Comparison of ENCODE assay signal across 12 mouse cellular contexts in genomic region chr11:32718371-32718770, GRCm38 (mm10).
A peak's percentile ranks its signal among the peaks of the same experiment; 100 is the strongest.
DNase-seq lines count a peak whose midpoint lies in the region; ATAC-seq and TF ChIP-seq lines count a peak whose summit lies in the region.
"Had no signal": no experiment of that assay in that cellular context is flagged by ENCODE, and none has a peak within 500 bp of the region (broad histone marks: within the 10 kb centered on the region; RNA-seq: fewer than 3 reads in every experiment).

No protein-coding gene starts in this region.

- no peaks in the 10 kb centered on the region for H3K9me3 ChIP-seq in embryonic facial prominence, embryonic 14.5 days (ENCODE audit: control insufficient read depth, low read length)
- H3K9me3 ChIP-seq: forebrain, embryonic 10.5 days; intestine, embryonic 15.5 days had no signal

- peak; percentile 54 to 55 for DNase-seq in cerebellum, adult 18-20 months
- no peak for DNase-seq in cerebellum, adult 11 months
- DNase-seq in layer of hippocampus, adult 2 months (ENCODE audit: low spot score in 2 of 2): no peak
- no peak for DNase-seq in layer of hippocampus, postnatal 14 days (ENCODE audit: low spot score in 2 of 2)
- peak; percentile 75 for DNase-seq in embryonic facial prominence, embryonic 14.5 days (ENCODE audit: low spot score)
- no peak for DNase-seq in thymus, postnatal 0 days (ENCODE audit: low spot score)
- DNase-seq in right cerebral cortex, adult 18-20 months: no peak
- DNase-seq: thymus, postnatal 4 days had no signal

- 0 out of 2 replicates have a peak, but pooled peaks have one; percentile 30 for ATAC-seq in embryonic facial prominence, embryonic 14.5 days (ENCODE audit: low read depth)
- ATAC-seq: intestine, embryonic 15.5 days had no signal

- H3K36me3 ChIP-seq in embryonic facial prominence, embryonic 14.5 days (ENCODE audit: control insufficient read depth, insufficient read depth, low read length): peaks cover 15% of the 10 kb centered on the region; the same call in 1 of the 2 replicates
- peaks cover 6% of the 10 kb centered on the region for H3K36me3 ChIP-seq in myocyte (ENCODE audit: control insufficient read depth, insufficient read depth)
- H3K36me3 ChIP-seq: intestine, embryonic 15.5 days had no signal

- no peak for TF ChIP-seq POLR2A in myocyte (IDR thresholded peaks at IDR 0.05; ENCODE audit: insufficient read length, low read depth)

- peak overlapping the region; percentile 40 for H3K27ac ChIP-seq in layer of hippocampus, adult 2 months
- H3K27ac ChIP-seq in embryonic facial prominence, embryonic 14.5 days (replicated peaks; ENCODE audit: low read depth, low read length): no peak overlapping the region
- H3K27ac ChIP-seq: forebrain, embryonic 10.5 days; intestine, embryonic 15.5 days had no signal

- H3K9ac ChIP-seq in embryonic facial prominence, embryonic 14.5 days (ENCODE audit: low read depth, low read length): no peak overlapping the region
- H3K9ac ChIP-seq: intestine, embryonic 15.5 days had no signal

- 51% methylated on average over 2 of the region's 2 CpGs for WGBS in embryonic facial prominence, embryonic 14.5 days

- H3K79me2 ChIP-seq in myocyte (ENCODE audit: control insufficient read depth, insufficient read depth): peaks cover 57% of the 10 kb centered on the region

- TF ChIP-seq CTCF in layer of hippocampus, adult 2 months (conservative IDR thresholded peaks at IDR 0.05): no peak

- no peak overlapping the region for H3K4me2 ChIP-seq in embryonic facial prominence, embryonic 14.5 days (ENCODE audit: low read depth, low read length)
- no peak overlapping the region for H3K4me2 ChIP-seq in myocyte (ENCODE audit: low read depth)
- H3K4me2 ChIP-seq: intestine, embryonic 15.5 days; liver, embryonic 11.5 days had no signal

- no peak overlapping the region for H3K4me3 ChIP-seq in layer of hippocampus, adult 2 months
- H3K4me3 ChIP-seq in embryonic facial prominence, embryonic 14.5 days (ENCODE audit: low read depth, low read length): no peak overlapping the region
- H3K4me3 ChIP-seq in myocyte: no peak overlapping the region
- H3K4me3 ChIP-seq: forebrain, embryonic 10.5 days; intestine, embryonic 15.5 days had no signal

- H3ac ChIP-seq in myocyte (ENCODE audit: control insufficient read depth, insufficient read length): no peak overlapping the region

- peaks cover 6% of the 10 kb centered on the region for H3K4me1 ChIP-seq in embryonic facial prominence, embryonic 14.5 days (ENCODE audit: control insufficient read depth, insufficient read depth, low read length)
- H3K4me1 ChIP-seq: intestine, embryonic 15.5 days had no signal

- H3K27me3 ChIP-seq in embryonic facial prominence, embryonic 14.5 days (replicated peaks; ENCODE audit: control insufficient read depth, insufficient read depth, low read length): no peaks in the 10 kb centered on the region
- H3K27me3 ChIP-seq in myocyte (ENCODE audit: control insufficient read depth, insufficient read depth, insufficient read length): no peaks in the 10 kb centered on the region
- H3K27me3 ChIP-seq: intestine, embryonic 15.5 days had no signal

TF ChIP-seq in myocyte, 11 proteins besides CTCF, POLR2A, EP300 and RAD21:
- no peak for TF ChIP-seq TCF3 (IDR thresholded peaks at IDR 0.05; ENCODE audit: insufficient read length, low read depth)
- TF ChIP-seq MYOG (IDR thresholded peaks at IDR 0.05; ENCODE audit: control insufficient read depth in 1 of 3, insufficient read depth in 1 of 3, insufficient read length in 2 of 3, low read depth in 2 of 3): peak in 2 of 3 experiments; percentile 84 to 85
- TF ChIP-seq E2F4 (IDR thresholded peaks at IDR 0.05; ENCODE audit: insufficient read depth): no peak
- peak; percentile 62 for TF ChIP-seq REST (IDR thresholded peaks at IDR 0.05; ENCODE audit: insufficient read depth, insufficient read length)
- TF ChIP-seq MYOD1 (IDR thresholded peaks at IDR 0.05; ENCODE audit: control insufficient read depth in 1 of 3, insufficient read length in 2 of 3, low read depth in 2 of 3): peak; percentile 43 to 72 (median 49)
- peak; percentile 18 for TF ChIP-seq TCF12 (IDR thresholded peaks at IDR 0.05; ENCODE audit: insufficient read depth, poor library complexity, severe bottlenecking)

Comparison
In these comparisons a context has a peak if more than half of its experiments do, and no peak if none do; other contexts are left out.
1. DNase-seq: peak in cerebellum, adult 18-20 months (2 of 2) and embryonic facial prominence, embryonic 14.5 days (single experiment); none in cerebellum, adult 11 months (single experiment), layer of hippocampus, adult 2 months (0 of 2), layer of hippocampus, postnatal 14 days (0 of 2), thymus, postnatal 0 days (single experiment) and right cerebral cortex, adult 18-20 months (single experiment).